Mouse (Mus musculus) olfactory bulb, adult 2 months (tissue): ENCODE data around the gene Slc9a8.

ENCODE experiments used
- CTCF ChIP-seq: fragments of 200-500 bp; IDR thresholded peaks from 2 replicates; pipeline ENCODE4 v1.5.1; 2012; ENCODE audit warnings: low read depth, mild to moderate bottlenecking, low read length, moderate library complexity; ENCODE audit not compliant: insufficient read depth
- POLR2A ChIP-seq: fragments of 200-500 bp; IDR thresholded peaks from 2 replicates; pipeline ENCODE4 v1.6.1; 2012; ENCODE audit warnings: mild to moderate bottlenecking, low read depth, low read length, moderate library complexity; ENCODE audit not compliant: insufficient read depth

- TF ChIP-seq CTCF: no peak
- TF ChIP-seq POLR2A: no peak
Observed at GRCm38 (mm10) chr2:167382389-167382788, 39.1 kb upstream of the Slc9a8 start.
